Mouse (Mus musculus): Measurements from ENCODE around the gene Arap2.

DNA sequence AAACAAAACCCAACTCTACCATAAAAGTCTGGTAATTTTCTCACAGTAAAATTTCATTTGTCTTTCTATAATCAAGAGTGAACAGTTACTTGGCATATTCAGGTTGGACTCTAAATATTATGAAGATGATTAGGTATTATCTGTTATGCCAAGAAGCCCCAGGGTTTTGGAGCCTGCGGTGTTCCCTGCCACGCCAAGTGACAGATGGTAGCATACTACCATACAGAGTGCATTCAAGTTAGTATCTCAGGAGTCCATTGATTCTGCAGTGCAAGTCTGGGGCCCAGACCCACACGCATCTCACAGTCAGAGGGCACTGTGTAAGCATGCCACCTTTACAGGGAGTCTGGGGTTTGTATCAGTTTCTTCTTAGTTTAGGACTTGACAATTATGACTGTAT lies 129.6 kb downstream of the Arap2 start:
- TF ChIP-seq CTCF (IDR thresholded peaks at IDR 0.05) (peak; percentile 25; the same call in 1 of the 2 replicates), POLR2A (IDR thresholded peaks at IDR 0.05; ENCODE audit: insufficient read depth, low read depth, low read length) (no peak), EP300 (IDR thresholded peaks at IDR 0.05; ENCODE audit: insufficient read depth, low read depth, low read length) (no peak)

Data from heart, adult 2 months (tissue).